Mouse (Mus musculus) liver, embryonic 14.5 days (tissue): Measurements from ENCODE around the gene Cenpx. TPM values are rescaled to one million over a fixed set of nuclear protein-coding genes. Genes with fewer than 3 reads are reported as not detected.
"Not testable (repeated sequence)": the region's sequence is repeated elsewhere in the genome, so short reads cannot be mapped to it uniquely, and the experiment has no call there.

ENCODE experiments used
- ATAC-seq: fragments of 200-750 bp; cut with Nextera tagmentation; 2 replicates; pipeline ENCODE4 v1.8.0; 2017; ENCODE audit warnings: moderate number of reproducible peaks, mild to moderate bottlenecking, moderate library complexity; ENCODE audit not compliant: insufficient read depth
- DNase-seq, 3 experiments: peaks; one replicate each; pipeline ENCODE4 v3.0.0-alpha.2; 2012 to 2013; ENCODE audit warnings: low read depth in 3 of 3, low spot score in 3 of 3
- H3K27ac ChIP-seq: fragments of 300-500 bp; sonication (generic); 2 replicates; pipeline ENCODE4 v1.5.1; 2014; ENCODE audit warnings: moderate library complexity, mild to moderate bottlenecking, control low read depth, inconsistent platforms
- H3K27me3 ChIP-seq: fragments of 300-500 bp; sonication (generic); 2 replicates; pipeline ENCODE4 v1.6.1; 2014; ENCODE audit warnings: mild to moderate bottlenecking, low read length, moderate library complexity; ENCODE audit not compliant: control insufficient read depth, insufficient read depth
- H3K36me3 ChIP-seq: fragments of 300-500 bp; sonication (generic); replicated peaks from 2 replicates; pipeline ENCODE4 v1.6.1; 2014; ENCODE audit warnings: low read depth; ENCODE audit not compliant: control insufficient read depth, insufficient read depth
- H3K4me1 ChIP-seq, 2 experiments: fragments of 200-500 bp in 1 of 2; fragments of 300-500 bp in 1 of 2; sonication (generic) in 1 of 2; replicated peaks; 2 replicates each; pipeline ENCODE4 v1.6.1; 2012 to 2014; ENCODE audit warnings: antibody characterized with exemption in 1 of 2, inconsistent platforms in 1 of 2, low read length in 1 of 2; ENCODE audit not compliant: control insufficient read depth in 2 of 2, insufficient read depth in 2 of 2
- H3K4me2 ChIP-seq: fragments of 300-500 bp; sonication (generic); 2 replicates; pipeline ENCODE4 v1.6.1; 2014; ENCODE audit warnings: low read depth, mild to moderate bottlenecking, control low read depth, moderate library complexity
- H3K4me3 ChIP-seq, 2 experiments: fragments of 200-500 bp in 1 of 2; fragments of 300-500 bp in 1 of 2; sonication (generic) in 1 of 2; 2 replicates each; pipeline ENCODE4 v1.5.1; 2012 to 2014; ENCODE audit warnings: low read depth in 2 of 2, low read length in 2 of 2, mild to moderate bottlenecking in 2 of 2, control low read depth in 1 of 2, inconsistent platforms in 1 of 2, moderate library complexity in 1 of 2; ENCODE audit not compliant: insufficient read depth in 1 of 2
- H3K9ac ChIP-seq: fragments of 300-500 bp; sonication (generic); replicated peaks from 2 replicates; pipeline ENCODE4 v1.6.1; 2014; ENCODE audit warnings: mild to moderate bottlenecking, control low read depth, moderate library complexity
- H3K9me3 ChIP-seq: fragments of 300-500 bp; sonication (generic); 2 replicates; pipeline ENCODE4 v1.6.1; 2016; ENCODE audit warnings: low read length, mixed read lengths; ENCODE audit not compliant: control insufficient read depth
- CTCF ChIP-seq: IDR thresholded peaks from 2 replicates; pipeline ENCODE4 v1.5.1; 2016; ENCODE audit warnings: antibody characterized with exemption, low read depth, control low read depth
- EP300 ChIP-seq: IDR thresholded peaks from 2 replicates; pipeline ENCODE4 v1.6.1; 2016; ENCODE audit warnings: antibody characterized with exemption, low read depth
- WGBS: fragments of 180-500 bp; shearing (Covaris S2); extraction: QIAGEN DNeasy Blood & Tissue Kit; methylation state at CpG from one replicate; pipeline ENCODE4 v1.1.7; 2014; ENCODE audit not compliant: insufficient replicate concordance; 5-methylcytosine and 5-hydroxymethylcytosine counted together
- polyA plus RNA-seq, 2 experiments: library from polyadenylated mRNA; depleted of rRNA in 1 of 2; stranded (reverse) in 1 of 2; unstranded in 1 of 2; fragments of >200 nt; fragmentation: Nextera tagmentation in 1 of 2; extraction: Ambion mirVana in 1 of 2; gene quantifications; 2 replicates each; pipeline versions ENCODE4 v1.2.1 to v1.2.3; 2012 to 2014

Gene Cenpx
- polyA plus RNA-seq, 2 experiments, result 64.2 to 128 TPM

DNA sequence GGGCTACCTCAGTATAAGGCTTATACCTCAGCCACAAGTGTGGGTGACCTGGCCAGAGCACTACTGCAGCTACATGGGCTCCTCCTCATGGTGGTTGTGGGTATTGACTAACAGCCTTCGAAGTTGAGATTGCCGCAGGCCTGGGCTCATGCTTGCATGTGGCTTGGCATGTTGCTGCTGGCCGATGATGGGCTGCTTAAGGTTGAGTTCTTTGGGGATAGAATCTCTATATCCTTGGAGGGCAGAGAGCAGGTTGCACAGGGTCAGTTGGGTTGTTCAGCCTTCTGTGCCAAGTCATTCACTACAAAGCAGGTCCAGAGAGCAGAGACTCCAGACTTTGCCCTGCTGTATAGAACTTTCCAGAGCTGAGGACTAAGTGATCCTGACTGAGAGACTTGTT is 33.6 kb downstream of the Cenpx start:
- Histone ChIP-seq H3K4me3 (no peak overlapping the region), H3K9ac (no peak overlapping the region), H3K9me3 (no peaks in the 10 kb centered on the region), H3K36me3 (peaks cover 5% of the 10 kb centered on the region), H3K4me1 (peaks cover 0 to 2% of the 10 kb centered on the region in 2 experiments; a peak in 1 of 4 replicates), H3K4me2 (no peak overlapping the region), H3K27me3 (no peaks in the 10 kb centered on the region), H3K27ac (no peak overlapping the region)
- WGBS, result 67% methylated on average over 3 of the region's 3 CpGs
- 0 out of 2 replicates have a peak, but pooled peaks have one; percentile 36 for ATAC-seq
- DNase-seq, result no peak
- peak; percentile 77 for TF ChIP-seq CTCF
- TF ChIP-seq EP300, result no peak

DNA sequence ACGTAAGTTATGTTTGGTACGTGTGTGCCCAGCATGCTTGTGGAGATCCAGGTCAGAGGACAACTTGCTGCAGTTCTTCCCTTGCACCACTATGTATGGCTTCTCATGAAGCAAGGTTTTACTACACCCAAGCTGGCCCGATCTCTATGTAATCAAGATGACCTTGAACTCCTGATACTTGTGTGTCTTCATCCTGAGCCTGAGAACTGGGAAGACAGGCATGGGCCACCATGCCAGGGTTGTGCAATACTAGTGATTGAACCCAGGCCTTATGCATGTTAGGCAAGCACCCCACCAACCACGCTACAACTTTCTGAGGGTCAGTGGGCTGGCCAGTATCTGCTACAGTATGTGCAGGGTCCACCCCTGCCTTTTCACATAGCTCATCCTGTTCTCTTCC is 36.6 kb downstream of the Cenpx start:
- Histone ChIP-seq H3K4me3 (no peak overlapping the region), H3K27ac (no peak overlapping the region), H3K9me3 (no peaks in the 10 kb centered on the region), H3K4me1 (peaks cover 11 to 16% of the 10 kb centered on the region in 2 experiments), H3K36me3 (peaks cover 5% of the 10 kb centered on the region), H3K9ac (no peak overlapping the region), H3K4me2 (no peak overlapping the region), H3K27me3 (no peaks in the 10 kb centered on the region)
- DNase-seq (no peak), ATAC-seq (no peak)
- TF ChIP-seq CTCF, result no peak
- TF ChIP-seq EP300, result no peak
- 78% methylated on average over 4 of the region's 4 CpGs for WGBS

DNA sequence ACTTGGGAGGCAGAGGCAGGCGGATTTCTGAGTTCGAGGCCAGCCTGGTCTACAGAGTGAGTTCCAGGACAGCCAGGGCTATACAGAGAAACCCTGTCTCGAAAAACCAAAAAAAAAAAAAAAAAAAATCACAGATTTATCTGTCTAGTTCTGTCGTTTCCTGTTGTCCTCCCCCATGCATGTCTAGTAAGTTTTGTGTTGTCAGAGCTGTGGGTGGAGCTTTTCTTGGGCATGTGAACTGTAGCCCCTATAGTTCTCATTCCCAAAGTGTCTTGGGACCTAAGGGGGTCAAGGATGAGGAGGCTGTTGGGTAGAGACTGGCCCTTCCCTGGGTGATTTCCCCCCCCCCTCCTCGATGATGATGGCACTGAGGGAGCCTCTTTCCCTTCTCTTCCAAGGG is 37.7 kb downstream of the Cenpx start:
- H3K4me1 ChIP-seq, result peaks cover 11 to 16% of the 10 kb centered on the region in 2 experiments
- H3K9me3 ChIP-seq, H3K4me3 ChIP-seq, H3K27me3 ChIP-seq, H3K27ac ChIP-seq, DNase-seq, H3K9ac ChIP-seq, H3K36me3 ChIP-seq, H3K4me2 ChIP-seq, ATAC-seq: not testable (repeated sequence)
- 54% methylated on average over 5 of the region's 5 CpGs for WGBS

DNA sequence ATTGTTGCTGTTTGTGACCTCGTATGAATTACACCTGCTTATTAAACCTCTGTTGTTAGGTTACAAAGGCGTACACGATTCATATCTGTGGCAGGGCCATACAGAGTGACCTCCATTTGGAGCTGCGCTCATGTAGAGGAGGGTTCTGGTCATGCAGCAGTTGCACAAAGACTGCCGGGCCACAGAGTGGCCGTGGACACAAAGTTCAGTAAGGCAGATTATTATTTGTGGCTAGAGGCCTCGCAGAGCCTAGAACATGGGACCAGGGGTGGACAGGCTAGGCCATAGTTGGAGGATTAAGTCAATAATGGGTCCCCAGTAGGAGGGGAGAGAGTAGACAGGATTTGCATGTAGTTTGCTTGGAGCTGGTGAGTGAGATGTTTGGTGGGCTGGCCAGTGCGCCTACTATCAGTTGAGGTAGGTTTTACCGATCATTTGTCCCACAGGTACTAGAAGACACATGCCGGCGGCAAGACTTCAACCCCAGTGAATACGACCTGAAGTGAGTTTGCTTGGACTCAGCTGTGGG is 39.9 kb downstream of the Cenpx start:
- TF ChIP-seq CTCF (no peak), EP300 (no peak)
- WGBS, result 26% methylated on average over 12 of the region's 12 CpGs
- ATAC-seq (peak; percentile 6; the same call in 1 of the 2 replicates), DNase-seq (no peak)
- Histone ChIP-seq H3K9ac (peak overlapping the region; percentile 69), H3K9me3 (no peaks in the 10 kb centered on the region), H3K4me2 (peak overlapping the region; percentile 88), H3K4me1 (peaks cover 11 to 16% of the 10 kb centered on the region in 2 experiments), H3K27me3 (no peaks in the 10 kb centered on the region), H3K27ac (peak overlapping the region; percentile 75), H3K4me3 (peak overlapping the region; percentile 64 to 84), H3K36me3 (peaks cover 5% of the 10 kb centered on the region)

DNA sequence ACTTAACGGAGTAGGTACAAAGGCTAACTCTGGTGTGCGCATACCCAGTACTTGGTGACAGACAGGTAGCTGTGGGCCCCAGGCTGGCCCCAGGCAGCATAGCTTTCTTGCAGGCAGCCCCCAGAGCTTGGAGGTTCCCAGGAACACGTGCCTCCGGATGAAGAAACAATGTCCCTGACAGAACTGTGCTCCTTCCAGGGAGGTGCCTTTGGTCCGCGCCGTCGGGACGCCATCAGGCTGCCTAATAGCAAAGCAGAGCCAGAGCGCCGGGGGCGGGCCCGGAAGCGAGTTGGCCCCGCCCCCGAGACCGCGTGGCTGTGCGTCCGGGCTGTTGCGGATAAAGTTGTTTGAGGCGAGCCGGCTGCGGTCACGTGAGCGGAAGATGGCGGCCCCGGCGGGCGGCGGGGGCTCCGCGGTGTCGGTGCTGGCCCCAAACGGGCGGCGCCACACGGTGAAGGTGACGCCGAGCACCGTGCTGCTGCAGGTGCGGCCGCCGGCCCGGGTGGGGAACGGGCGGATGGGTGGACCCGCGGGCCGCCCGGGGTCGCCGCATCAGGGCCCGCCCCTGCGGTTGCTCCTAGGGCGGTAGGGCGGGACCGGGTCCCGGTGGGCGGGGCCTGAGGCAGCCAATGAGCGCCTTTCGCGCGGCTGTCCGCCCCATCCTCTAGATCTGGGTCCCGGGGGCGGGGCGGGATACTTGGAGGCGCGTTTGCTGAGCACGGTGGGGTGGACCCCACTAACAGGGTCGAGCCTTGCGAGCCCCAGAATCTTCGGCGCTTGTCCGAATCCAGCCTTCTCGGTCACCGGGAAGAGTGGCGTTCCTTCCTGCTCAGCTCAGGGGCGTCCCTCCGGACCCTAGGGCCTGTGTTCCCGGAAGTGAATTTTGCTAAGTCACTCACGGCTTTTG is 40.6 kb downstream of the Cenpx start, which contains the start of gene Aspscr1:
Aspscr1 (plus strand) TSS at position 287 of the 907 bp plus-strand sequence.
- no peaks in the 10 kb centered on the region for H3K27me3 ChIP-seq
- H3K9ac ChIP-seq, result peak within 1 kb of the TSS; percentile 69
- H3K4me2 ChIP-seq, result peak within 1 kb of the TSS; percentile 88
- ATAC-seq, result peak; percentile 97
- H3K4me1 ChIP-seq, result peaks cover 11 to 16% of the 10 kb centered on the region in 2 experiments
- H3K36me3 ChIP-seq, result no peaks in the 10 kb centered on the region
- H3K27ac ChIP-seq, result peak within 1 kb of the TSS; percentile 75
- WGBS, result under 1% methylated on average over 78 of the region's 83 CpGs
- H3K4me3 ChIP-seq, result peak within 1 kb of the TSS; percentile 64 to 84
- peak; percentile 91 to 92 (median 92) for DNase-seq
- no peaks in the 10 kb centered on the region for H3K9me3 ChIP-seq
- TF ChIP-seq EP300, result peak; percentile 29; the same call in 1 of the 2 replicates
- TF ChIP-seq CTCF, result no peak
